Mouse (Mus musculus): Measurements from ENCODE around the gene Rnf215. TPM values are rescaled to one million over a fixed set of nuclear protein-coding genes. Genes with fewer than 3 reads are reported as not detected.
A peak's percentile ranks its signal among the peaks of the same experiment; 100 is the strongest.

Rnf215 gene
- total RNA-seq, 2 experiments from 2014 or later, result 4.6 to 6.3 TPM

DNA sequence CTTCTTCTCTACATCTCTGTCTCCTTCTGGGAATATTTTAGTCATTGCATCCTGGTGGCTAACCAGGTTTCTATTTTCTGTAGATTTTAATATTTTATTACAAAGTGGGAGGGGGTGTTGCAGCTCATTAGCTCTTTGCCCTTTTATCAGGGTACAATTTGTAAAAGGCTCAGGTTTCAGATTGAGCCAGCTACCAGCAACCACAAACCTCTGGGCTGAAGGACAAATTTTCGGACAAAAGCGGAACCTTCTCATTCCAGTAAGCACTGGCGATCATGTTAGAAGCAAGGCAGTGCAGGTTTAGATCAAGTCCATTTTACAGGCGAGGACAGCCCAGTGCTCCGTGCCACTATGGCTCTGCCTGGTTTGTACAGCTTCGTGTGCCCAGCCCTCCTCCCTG is 602 bp upstream of the Rnf215 start:
- Histone ChIP-seq H3K27ac (peak overlapping the region; percentile 16; the same call in 1 of the 2 replicates), H3K4me3 (peak overlapping the region; percentile 98)
- intact Hi-C loops (cut with DNase I), result loop anchor here (5.0 kb wide), 1 partner anchor 288 kb away; no protein-coding TSS in a partner anchor
- no peak for TF ChIP-seq CTCF (IDR thresholded peaks at IDR 0.05)
- DNase-seq, result no peak

DNA sequence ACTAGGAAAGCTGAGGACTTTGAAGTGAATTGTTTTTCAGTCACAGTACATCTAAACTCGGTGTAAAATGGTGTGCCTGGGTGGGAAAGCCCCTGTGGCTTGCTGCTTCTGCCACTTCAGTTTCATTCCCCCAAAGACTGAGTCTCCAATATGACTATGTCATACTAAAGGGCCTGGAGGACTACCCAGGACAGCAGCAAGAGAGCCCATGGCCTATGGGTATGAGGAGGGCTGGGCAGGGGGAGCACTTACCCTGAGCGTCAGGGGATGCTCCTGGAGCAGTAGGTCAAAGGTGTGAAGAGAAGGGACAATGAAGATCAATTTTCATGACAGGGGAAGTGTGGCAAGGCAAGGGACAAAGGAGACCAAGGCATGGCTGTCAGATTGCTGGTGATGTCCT is 4.0 kb downstream of the Rnf215 start:
- Histone ChIP-seq H3K27ac (no peak overlapping the region), H3K4me3 (no peak overlapping the region)
- intact Hi-C loops (cut with DNase I), result no loop called here
- TF ChIP-seq CTCF (IDR thresholded peaks at IDR 0.05), result no peak
- no peak for DNase-seq

GRCm38 (mm10) chr11:4141505-4141904 is 6.5 kb downstream of the Rnf215 start:
- no peak for DNase-seq
- no peak overlapping the region for H3K4me3 ChIP-seq
- no peak overlapping the region for H3K27ac ChIP-seq
- intact Hi-C loops (cut with DNase I), result no loop called here
- no peak for TF ChIP-seq CTCF (IDR thresholded peaks at IDR 0.05)

- no peak for DNase-seq
- Histone ChIP-seq H3K4me3 (no peak overlapping the region), H3K27ac (no peak overlapping the region)
- TF ChIP-seq CTCF (IDR thresholded peaks at IDR 0.05), result no peak
- intact Hi-C loops (cut with DNase I), result no loop called here
Measured at GRCm38 (mm10) chr11:4142352-4142751, 7.3 kb downstream of the Rnf215 start.

DNA sequence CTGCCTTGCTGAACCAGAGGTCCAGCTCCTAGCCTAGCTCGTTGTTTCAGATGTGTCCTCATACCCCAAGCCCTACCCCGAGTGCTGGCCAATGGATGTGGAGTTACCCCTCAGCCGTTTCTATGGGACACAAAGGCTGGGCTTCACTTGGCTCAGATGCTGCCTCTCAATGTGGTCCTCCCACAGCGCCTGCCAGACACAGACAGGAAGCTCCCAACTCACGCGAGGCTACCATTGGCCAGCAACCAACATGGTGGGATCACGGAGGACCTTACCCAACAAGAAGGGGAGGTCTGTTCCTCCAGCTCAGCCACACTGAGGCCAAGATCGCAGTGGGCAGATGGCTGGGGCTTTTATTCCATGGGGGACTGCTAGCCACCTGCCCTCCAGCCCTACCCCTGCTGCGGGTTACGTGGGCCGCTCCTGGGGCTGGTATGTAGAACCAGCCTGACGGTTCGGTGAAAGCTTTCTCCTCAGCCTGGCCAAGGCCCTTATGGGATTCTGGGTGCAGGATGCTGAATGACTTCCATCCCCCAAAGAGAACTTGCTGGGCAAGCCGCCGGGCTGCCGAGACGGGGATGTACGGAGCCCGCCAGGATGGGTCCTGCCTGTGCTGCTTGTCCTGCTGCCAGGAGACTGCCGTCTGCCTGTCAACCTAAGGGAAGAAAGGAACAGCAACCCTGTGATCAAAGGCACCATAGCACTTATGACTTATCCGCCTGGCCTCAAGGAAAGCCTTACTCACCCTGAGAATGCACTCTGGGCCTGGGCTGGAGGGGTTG is 8.5 kb downstream of the Rnf215 start:
- intact Hi-C loops (cut with DNase I), result no loop called here
- TF ChIP-seq CTCF (IDR thresholded peaks at IDR 0.05), result no peak
- Histone ChIP-seq H3K4me3 (no peak overlapping the region), H3K27ac (no peak overlapping the region)
- DNase-seq, result no peak

DNA sequence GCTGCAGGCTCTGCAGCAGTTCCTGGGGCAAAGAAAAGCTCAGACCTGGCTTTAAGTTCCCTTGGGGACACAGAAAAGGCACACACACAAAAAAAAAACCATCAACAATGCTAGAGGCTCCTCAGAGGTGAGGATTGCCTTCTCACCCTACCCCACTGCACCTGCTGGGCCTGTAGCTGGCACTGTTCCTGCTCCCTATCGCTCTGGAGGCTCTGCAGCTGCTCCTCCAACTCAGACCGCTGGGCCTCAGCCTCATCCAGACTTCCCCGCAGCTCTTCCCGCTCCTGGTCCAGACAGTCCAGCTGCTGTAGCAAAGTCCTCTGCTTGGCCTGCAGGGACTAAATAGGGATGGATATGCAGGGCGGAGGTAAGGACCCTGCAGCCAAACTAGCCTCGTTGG is 11.4 kb downstream of the Rnf215 start:
- DNase-seq, result peak; percentile 34
- intact Hi-C loops (cut with DNase I), result no loop called here
- Histone ChIP-seq H3K4me3 (no peak overlapping the region), H3K27ac (no peak overlapping the region)
- no peak for TF ChIP-seq CTCF (IDR thresholded peaks at IDR 0.05)

DNA sequence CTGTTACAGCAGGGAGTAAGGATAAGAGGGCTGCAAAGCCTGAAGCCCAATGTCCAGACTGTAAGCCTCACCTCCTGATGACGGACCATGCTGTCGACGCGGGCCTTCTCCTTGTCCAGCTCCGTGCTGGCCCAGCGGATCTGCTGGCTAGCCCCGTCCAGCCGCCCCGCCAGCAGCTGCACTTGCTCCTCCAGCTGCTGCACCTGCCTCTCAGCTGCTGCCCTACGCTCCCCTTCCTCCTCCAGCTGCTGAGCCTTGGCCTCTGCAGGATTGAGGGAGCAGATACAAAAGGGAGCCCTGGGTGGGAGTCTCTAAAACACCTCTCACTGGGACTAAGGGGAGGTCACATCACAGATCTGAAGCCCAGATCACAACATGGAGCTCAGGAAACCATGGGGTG is 12.1 kb downstream of the Rnf215 start:
- no peak for TF ChIP-seq CTCF (IDR thresholded peaks at IDR 0.05)
- no peak for DNase-seq
- no peak overlapping the region for H3K4me3 ChIP-seq
- H3K27ac ChIP-seq, result peak overlapping the region; percentile 74; the same call in 1 of the 2 replicates
- intact Hi-C loops (cut with DNase I), result no loop called here

GRCm38 (mm10) chr11:4148120-4148519 is 13.1 kb downstream of the Rnf215 start:
- intact Hi-C loops (cut with DNase I), result no loop called here
- H3K4me3 ChIP-seq, result peak overlapping the region; percentile 2; the same call in 1 of the 2 replicates
- H3K27ac ChIP-seq, result peak overlapping the region; percentile 74
- TF ChIP-seq CTCF (IDR thresholded peaks at IDR 0.05), result no peak
- DNase-seq, result no peak

GRCm38 (mm10) chr11:4148536-4149156 is 13.6 kb downstream of the Rnf215 start:
- intact Hi-C loops (cut with DNase I), result no loop called here
- no peak for TF ChIP-seq CTCF (IDR thresholded peaks at IDR 0.05)
- no peak for DNase-seq
- Histone ChIP-seq H3K4me3 (no peak overlapping the region; the same call in 1 of the 2 replicates), H3K27ac (peak overlapping the region; percentile 74)

- no peak for TF ChIP-seq CTCF (IDR thresholded peaks at IDR 0.05)
- no peak overlapping the region for H3K4me3 ChIP-seq
- DNase-seq, result no peak
- no peak overlapping the region for H3K27ac ChIP-seq
- intact Hi-C loops (cut with DNase I), result no loop called here
Measured at GRCm38 (mm10) chr11:4149886-4150285, 14.9 kb downstream of the Rnf215 start.

DNA sequence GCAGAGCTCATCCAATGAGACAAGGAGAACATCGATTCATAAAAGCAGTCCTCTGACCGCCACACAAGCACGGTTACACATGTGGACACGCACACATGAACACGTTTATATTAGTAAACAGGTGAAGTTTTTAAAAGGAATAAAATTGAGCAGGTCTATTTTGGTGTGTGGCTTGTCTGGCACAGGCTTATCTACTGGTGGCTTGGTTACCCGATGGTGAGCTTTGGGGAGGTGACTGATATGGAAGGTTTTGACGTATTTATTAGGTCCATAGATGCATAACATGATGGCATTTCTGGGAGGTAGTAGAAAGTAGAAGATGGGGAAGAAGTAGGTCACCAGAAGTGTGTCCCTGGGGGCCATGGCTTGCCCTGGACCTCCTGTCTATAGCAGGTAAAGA is 18.7 kb downstream of the Rnf215 start:
- no peak overlapping the region for H3K27ac ChIP-seq
- no peak for TF ChIP-seq CTCF (IDR thresholded peaks at IDR 0.05)
- no peak for DNase-seq
- H3K4me3 ChIP-seq, result no peak overlapping the region
- intact Hi-C loops (cut with DNase I), result no loop called here

DNA sequence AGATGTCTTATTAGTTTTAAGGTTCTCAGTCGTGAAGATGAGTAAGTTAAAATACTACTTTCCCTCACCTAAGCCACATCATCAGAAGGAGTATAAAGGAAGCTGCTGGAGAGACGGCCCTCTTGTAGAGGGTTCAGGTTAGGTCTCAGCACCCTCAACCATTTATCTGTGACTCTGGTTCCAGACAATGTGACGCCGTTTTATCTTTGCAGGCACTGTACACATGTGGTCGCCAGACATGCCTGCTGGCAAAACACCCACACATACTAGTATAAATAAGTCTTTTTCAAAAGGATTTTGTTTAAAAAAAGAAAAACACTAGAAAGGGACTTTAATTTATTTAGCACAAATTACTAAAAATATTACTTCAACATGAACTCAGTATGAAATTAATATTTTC is 20.6 kb downstream of the Rnf215 start:
- TF ChIP-seq CTCF (IDR thresholded peaks at IDR 0.05), result no peak
- DNase-seq, result no peak
- intact Hi-C loops (cut with DNase I), result no loop called here
- Histone ChIP-seq H3K4me3 (no peak overlapping the region), H3K27ac (no peak overlapping the region)

GRCm38 (mm10) chr11:4158676-4159075 is 23.7 kb downstream of the Rnf215 start:
- Histone ChIP-seq H3K27ac (no peak overlapping the region), H3K4me3 (no peak overlapping the region)
- intact Hi-C loops (cut with DNase I), result no loop called here
- TF ChIP-seq CTCF (IDR thresholded peaks at IDR 0.05), result no peak
- no peak for DNase-seq

Data from gastrocnemius, adult 2 months (tissue).